Mouse (Mus musculus): Measurements from ENCODE around the gene Tbpl2. TPM values are rescaled to one million over a fixed set of nuclear protein-coding genes. Genes with fewer than 3 reads are reported as not detected.
A peak's percentile ranks its signal among the peaks of the same experiment; 100 is the strongest.

Gene Tbpl2
- not detected in 2 replicates for polyA plus RNA-seq (2014; fragmentation: Nextera tagmentation; extraction: Ambion mirVana)

GRCm38 (mm10) chr2:24096495-24096894 lies at the start of gene Tbpl2:
TSS of gene Tbpl2 (minus strand) at chr2:24096595.
- no peak for ATAC-seq (ENCODE audit: low read depth)
- WGBS: 90% methylated on average over 4 of the region's 4 CpGs

GRCm38 (mm10) chr2:24134373-24134772 lies 38.0 kb upstream of the Tbpl2 start:
- no peaks in the 10 kb centered on the region for H3K9me3 ChIP-seq (ENCODE audit: control insufficient read depth, low read length)
- H3K27ac ChIP-seq (ENCODE audit: low read depth, low read length): no peak overlapping the region
- H3K27me3 ChIP-seq (ENCODE audit: control insufficient read depth, insufficient read depth, low read length): no peaks in the 10 kb centered on the region
- no peak for ATAC-seq (ENCODE audit: low read depth)
- no peak overlapping the region for H3K4me3 ChIP-seq (ENCODE audit: low read depth, low read length)
- H3K4me2 ChIP-seq (ENCODE audit: low read depth, low read length): no peak overlapping the region
- H3K9ac ChIP-seq (replicated peaks; ENCODE audit: low read depth, low read length): no peak overlapping the region
- no peaks in the 10 kb centered on the region for H3K4me1 ChIP-seq (ENCODE audit: control insufficient read depth, insufficient read depth, low read length)
- no peaks in the 10 kb centered on the region for H3K36me3 ChIP-seq (ENCODE audit: control insufficient read depth, insufficient read depth, low read length)
- 97% methylated on average over 1 of the region's 1 CpGs for WGBS

More at GRCm38 (mm10) chr2:24096495-24096894, at the start of gene Tbpl2:
- Histone ChIP-seq H3K9me3 (ENCODE audit: control insufficient read depth, low read length) (no peaks in the 10 kb centered on the region), H3K4me3 (ENCODE audit: low read depth, low read length) (no peak within 1 kb of the TSS), H3K4me1 (ENCODE audit: control insufficient read depth, insufficient read depth, low read length) (no peaks in the 10 kb centered on the region), H3K27me3 (ENCODE audit: control insufficient read depth, insufficient read depth, low read length) (no peaks in the 10 kb centered on the region), H3K27ac (ENCODE audit: low read depth, low read length) (no peak within 1 kb of the TSS), H3K4me2 (ENCODE audit: low read depth, low read length) (no peak within 1 kb of the TSS), H3K36me3 (ENCODE audit: control insufficient read depth, insufficient read depth, low read length) (no peaks in the 10 kb centered on the region), H3K9ac (replicated peaks; ENCODE audit: low read depth, low read length) (no peak within 1 kb of the TSS)

- H3K4me1 ChIP-seq (ENCODE audit: control insufficient read depth, insufficient read depth, low read length): no peaks in the 10 kb centered on the region
- H3K36me3 ChIP-seq (ENCODE audit: control insufficient read depth, insufficient read depth, low read length): no peaks in the 10 kb centered on the region
- no peaks in the 10 kb centered on the region for H3K9me3 ChIP-seq (ENCODE audit: control insufficient read depth, low read length)
- H3K4me2 ChIP-seq (ENCODE audit: low read depth, low read length): no peak overlapping the region
- no peaks in the 10 kb centered on the region for H3K27me3 ChIP-seq (ENCODE audit: control insufficient read depth, insufficient read depth, low read length)
- H3K27ac ChIP-seq (ENCODE audit: low read depth, low read length): no peak overlapping the region
- no peak overlapping the region for H3K4me3 ChIP-seq (ENCODE audit: low read depth, low read length)
- no peak for ATAC-seq (ENCODE audit: low read depth)
- no peak overlapping the region for H3K9ac ChIP-seq (replicated peaks; ENCODE audit: low read depth, low read length)
Observed at GRCm38 (mm10) chr2:24109085-24109484, 12.7 kb upstream of the Tbpl2 start.

GRCm38 (mm10) chr2:24103619-24104289 lies 7.4 kb upstream of the Tbpl2 start:
- Histone ChIP-seq H3K4me3 (ENCODE audit: low read depth, low read length) (no peak overlapping the region), H3K27me3 (ENCODE audit: control insufficient read depth, insufficient read depth, low read length) (no peaks in the 10 kb centered on the region), H3K4me2 (ENCODE audit: low read depth, low read length) (no peak overlapping the region), H3K4me1 (ENCODE audit: control insufficient read depth, insufficient read depth, low read length) (no peaks in the 10 kb centered on the region), H3K27ac (ENCODE audit: low read depth, low read length) (no peak overlapping the region), H3K9me3 (ENCODE audit: control insufficient read depth, low read length) (no peaks in the 10 kb centered on the region), H3K9ac (replicated peaks; ENCODE audit: low read depth, low read length) (no peak overlapping the region), H3K36me3 (ENCODE audit: control insufficient read depth, insufficient read depth, low read length) (no peaks in the 10 kb centered on the region)
- no peak for ATAC-seq (ENCODE audit: low read depth)
- WGBS: 79% methylated on average over 4 of the region's 4 CpGs

DNA sequence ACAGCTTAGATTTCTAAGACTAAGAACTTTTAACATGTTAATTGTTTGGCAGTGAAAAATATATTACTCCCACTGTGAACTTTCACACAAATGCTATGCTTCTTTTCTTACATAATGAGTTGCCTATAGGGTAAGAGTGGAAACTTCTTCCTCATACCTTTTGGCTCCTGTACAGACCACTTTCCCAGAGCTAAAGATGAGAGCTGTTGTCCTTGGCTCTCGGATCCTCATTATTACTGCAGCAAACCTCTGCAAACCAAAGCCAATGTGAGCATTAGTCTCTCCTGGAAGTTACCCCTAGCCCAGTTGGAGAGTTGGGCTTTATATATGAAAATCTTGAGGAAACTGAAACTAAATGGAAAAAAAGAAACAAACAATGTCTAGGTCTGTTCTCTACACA lies 5.5 kb downstream of the Tbpl2 start:
- no peak overlapping the region for H3K27ac ChIP-seq (ENCODE audit: low read depth, low read length)
- no peaks in the 10 kb centered on the region for H3K4me1 ChIP-seq (ENCODE audit: control insufficient read depth, insufficient read depth, low read length)
- no peak overlapping the region for H3K9ac ChIP-seq (replicated peaks; ENCODE audit: low read depth, low read length)
- no peak for ATAC-seq (ENCODE audit: low read depth)
- no peaks in the 10 kb centered on the region for H3K36me3 ChIP-seq (ENCODE audit: control insufficient read depth, insufficient read depth, low read length)
- no peak overlapping the region for H3K4me3 ChIP-seq (ENCODE audit: low read depth, low read length)
- H3K27me3 ChIP-seq (ENCODE audit: control insufficient read depth, insufficient read depth, low read length): no peaks in the 10 kb centered on the region
- H3K9me3 ChIP-seq (ENCODE audit: control insufficient read depth, low read length): no peaks in the 10 kb centered on the region
- WGBS: 91% methylated on average over 1 of the region's 1 CpGs
- no peak overlapping the region for H3K4me2 ChIP-seq (ENCODE audit: low read depth, low read length)

DNA sequence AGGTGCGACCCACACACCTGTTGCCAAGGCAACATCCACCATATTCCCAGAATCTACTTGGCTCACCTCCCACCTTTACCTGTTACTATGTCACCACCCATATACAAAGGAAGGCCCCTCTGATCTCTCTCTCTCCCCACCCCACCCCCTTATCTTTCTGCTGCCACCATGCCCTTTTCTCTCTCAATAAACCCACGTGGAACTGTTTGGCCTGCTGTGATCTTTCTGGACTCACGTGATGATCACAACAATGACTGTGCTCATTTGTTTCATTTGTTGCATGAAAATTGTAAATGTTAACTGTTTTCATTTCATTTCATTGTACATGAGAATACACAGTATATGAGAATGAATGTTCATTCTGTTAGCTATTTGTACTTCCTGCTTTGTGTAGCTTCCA lies 45.9 kb downstream of the Tbpl2 start:
- Histone ChIP-seq H3K36me3 (ENCODE audit: control insufficient read depth, insufficient read depth, low read length) (no peaks in the 10 kb centered on the region), H3K27me3 (ENCODE audit: control insufficient read depth, insufficient read depth, low read length) (no peaks in the 10 kb centered on the region), H3K4me2 (ENCODE audit: low read depth, low read length) (no peak overlapping the region), H3K9me3 (ENCODE audit: control insufficient read depth, low read length) (no peaks in the 10 kb centered on the region), H3K9ac (replicated peaks; ENCODE audit: low read depth, low read length) (no peak overlapping the region), H3K27ac (ENCODE audit: low read depth, low read length) (no peak overlapping the region), H3K4me1 (ENCODE audit: control insufficient read depth, insufficient read depth, low read length) (no peaks in the 10 kb centered on the region), H3K4me3 (ENCODE audit: low read depth, low read length) (no peak overlapping the region)
- no peak for ATAC-seq (ENCODE audit: low read depth)
- WGBS: 84% methylated on average over 3 of the region's 3 CpGs

- WGBS: 57% methylated on average over 7 of the region's 7 CpGs
- H3K27me3 ChIP-seq (ENCODE audit: control insufficient read depth, insufficient read depth, low read length): no peaks in the 10 kb centered on the region
- ATAC-seq (ENCODE audit: low read depth): no peak
- no peak within 1 kb of the TSS for H3K27ac ChIP-seq (ENCODE audit: low read depth, low read length)
- H3K9ac ChIP-seq (replicated peaks; ENCODE audit: low read depth, low read length): peak within 1 kb of the TSS; percentile 32
- H3K4me3 ChIP-seq (ENCODE audit: low read depth, low read length): peak within 1 kb of the TSS; percentile 27
- peak within 1 kb of the TSS; percentile 56 for H3K4me2 ChIP-seq (ENCODE audit: low read depth, low read length)
- H3K36me3 ChIP-seq (ENCODE audit: control insufficient read depth, insufficient read depth, low read length): no peaks in the 10 kb centered on the region
- H3K9me3 ChIP-seq (ENCODE audit: control insufficient read depth, low read length): no peaks in the 10 kb centered on the region
- no peaks in the 10 kb centered on the region for H3K4me1 ChIP-seq (ENCODE audit: control insufficient read depth, insufficient read depth, low read length)
Observed at GRCm38 (mm10) chr2:24049344-24049990, 46.9 kb downstream of the Tbpl2 start, which contains the start of gene Hnmt. TSS of gene Hnmt (minus strand) at chr2:24049394.

GRCm38 (mm10) chr2:24048480-24049097 lies 47.8 kb downstream of the Tbpl2 start:
- H3K4me1 ChIP-seq (ENCODE audit: control insufficient read depth, insufficient read depth, low read length): no peaks in the 10 kb centered on the region
- no peaks in the 10 kb centered on the region for H3K27me3 ChIP-seq (ENCODE audit: control insufficient read depth, insufficient read depth, low read length)
- H3K9ac ChIP-seq (replicated peaks; ENCODE audit: low read depth, low read length): peak overlapping the region; percentile 32
- peak; percentile 96 for ATAC-seq (ENCODE audit: low read depth)
- H3K4me2 ChIP-seq (ENCODE audit: low read depth, low read length): peak overlapping the region; percentile 56
- H3K4me3 ChIP-seq (ENCODE audit: low read depth, low read length): peak overlapping the region; percentile 27
- no peaks in the 10 kb centered on the region for H3K36me3 ChIP-seq (ENCODE audit: control insufficient read depth, insufficient read depth, low read length)
- H3K9me3 ChIP-seq (ENCODE audit: control insufficient read depth, low read length): no peaks in the 10 kb centered on the region
- H3K27ac ChIP-seq (ENCODE audit: low read depth, low read length): no peak overlapping the region
- 8% methylated on average over 16 of the region's 16 CpGs for WGBS

Data from neural tube, embryonic 14.5 days (tissue).